Mouse (Mus musculus): ENCODE data around the gene Sdhaf3. TPM values are rescaled to one million over a fixed set of nuclear protein-coding genes. Genes with fewer than 3 reads are reported as not detected.
"Not testable (repeated sequence)": the region's sequence is repeated elsewhere in the genome, so short reads cannot be mapped to it uniquely, and the experiment has no call there.

The Sdhaf3 gene
- total RNA-seq (2015) (4.1 and 7.3 TPM in 2 replicates), total RNA-seq (2017) (3.7 and 4.0 TPM in 2 replicates)

- peak; percentile 96 for ATAC-seq (replicated peaks; ENCODE audit: poor library complexity)
Measured at GRCm38 (mm10) chr6:6955764-6956561, at the start of gene Sdhaf3. Gene Sdhaf3 (plus strand): TSS chr6:6956004.

GRCm38 (mm10) chr6:6909586-6909985 is 46.2 kb upstream of the Sdhaf3 start:
- no peak for ATAC-seq (replicated peaks; ENCODE audit: poor library complexity)

- ATAC-seq (replicated peaks; ENCODE audit: poor library complexity), result no peak
Measured at GRCm38 (mm10) chr6:6914304-6914703, 41.5 kb upstream of the Sdhaf3 start.

- ATAC-seq (replicated peaks; ENCODE audit: poor library complexity), result peak; percentile 87
Measured at GRCm38 (mm10) chr6:6914849-6915525, 40.8 kb upstream of the Sdhaf3 start.

- ATAC-seq (replicated peaks; ENCODE audit: poor library complexity), result peak; percentile 80
Measured at GRCm38 (mm10) chr6:6915526-6915915, 40.3 kb upstream of the Sdhaf3 start.

DNA sequence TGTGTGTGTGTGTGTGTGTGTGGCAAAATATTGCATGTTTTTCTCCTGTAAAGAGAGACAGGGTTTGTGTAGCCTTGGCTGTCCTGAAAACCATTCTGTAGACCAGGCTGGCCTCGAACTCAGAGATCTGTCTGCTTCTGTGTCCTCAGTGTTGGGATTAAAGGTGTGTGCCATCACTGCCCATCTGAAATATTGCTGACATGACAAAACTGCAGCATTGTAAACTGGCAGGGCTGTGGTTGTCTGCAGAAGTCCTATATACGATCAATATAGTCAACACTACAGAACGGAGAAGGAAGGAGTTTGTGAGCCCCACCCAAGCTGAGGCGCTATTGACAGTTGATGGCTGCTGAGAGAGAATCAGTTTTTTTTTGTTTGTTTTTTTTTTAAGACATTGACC is 38.5 kb upstream of the Sdhaf3 start:
- no peak for ATAC-seq (replicated peaks; ENCODE audit: poor library complexity)

DNA sequence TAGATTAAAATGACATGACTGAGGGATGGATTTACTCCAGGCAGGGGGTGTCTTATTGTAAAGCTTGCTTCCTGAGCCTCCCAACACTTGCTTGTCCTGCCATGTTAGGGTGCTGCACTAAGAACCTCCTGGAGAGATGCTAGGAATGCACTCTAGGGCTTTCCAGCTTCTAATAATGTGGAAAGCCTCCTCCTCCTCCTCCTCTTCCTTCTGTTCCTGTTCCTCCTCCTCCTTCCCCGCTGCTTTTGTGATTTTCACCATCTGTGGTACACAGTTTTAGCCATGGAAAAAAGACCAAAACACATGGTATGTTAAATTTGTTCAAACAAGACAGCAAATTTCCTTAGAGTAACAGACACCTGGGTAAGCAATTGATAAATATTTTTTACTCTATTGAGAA is 30.5 kb upstream of the Sdhaf3 start:
- ATAC-seq (replicated peaks; ENCODE audit: poor library complexity), result no peak

DNA sequence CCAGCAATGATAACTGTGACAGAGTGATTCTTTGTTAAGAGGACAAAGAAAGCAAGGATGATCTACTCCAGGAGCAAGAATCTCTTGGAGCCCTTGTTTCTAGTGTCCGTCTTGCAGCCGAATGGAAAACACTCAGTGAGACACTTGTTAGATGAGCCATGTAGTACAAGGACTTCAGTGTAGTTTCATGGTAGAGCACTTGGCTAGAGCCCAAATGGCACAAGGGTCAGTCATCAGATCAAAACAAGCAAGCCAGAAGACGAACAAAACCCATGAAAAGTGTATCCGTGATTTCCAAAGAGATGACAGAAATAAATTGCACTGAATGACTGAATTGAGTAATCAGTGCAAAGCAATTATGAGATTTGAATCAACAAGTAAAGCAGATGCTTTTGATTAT is 25.0 kb upstream of the Sdhaf3 start:
- ATAC-seq (replicated peaks; ENCODE audit: poor library complexity), result no peak

GRCm38 (mm10) chr6:6931507-6931906 is 24.3 kb upstream of the Sdhaf3 start:
- no peak for ATAC-seq (replicated peaks; ENCODE audit: poor library complexity)

- ATAC-seq (replicated peaks; ENCODE audit: poor library complexity), result no peak
Measured at GRCm38 (mm10) chr6:6940845-6941244, 15.0 kb upstream of the Sdhaf3 start.

GRCm38 (mm10) chr6:6942813-6943212 is 13.0 kb upstream of the Sdhaf3 start:
- 0 out of 2 replicates have a peak, but pooled peaks have one; percentile 57 for ATAC-seq (replicated peaks; ENCODE audit: poor library complexity)

DNA sequence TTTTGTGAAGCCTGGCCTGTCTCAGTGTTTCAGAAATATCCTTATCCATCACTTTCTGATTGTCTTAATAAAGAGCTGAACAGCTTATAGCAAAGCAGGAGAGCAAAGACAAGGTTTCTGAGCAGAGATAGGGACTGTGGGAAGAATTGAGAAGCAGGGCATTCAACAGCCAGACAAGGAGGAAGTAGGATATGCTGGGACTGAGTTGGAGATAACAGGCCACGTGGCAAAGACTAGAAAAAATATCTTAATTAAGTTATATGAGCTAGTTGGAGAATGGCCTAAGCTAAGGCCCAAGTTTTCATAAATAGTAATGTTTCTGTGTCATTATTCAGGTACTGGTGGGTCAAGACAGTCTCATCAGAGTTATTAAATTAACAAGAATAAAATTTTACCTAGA is 8.2 kb upstream of the Sdhaf3 start:
- no peak for ATAC-seq (replicated peaks; ENCODE audit: poor library complexity)

DNA sequence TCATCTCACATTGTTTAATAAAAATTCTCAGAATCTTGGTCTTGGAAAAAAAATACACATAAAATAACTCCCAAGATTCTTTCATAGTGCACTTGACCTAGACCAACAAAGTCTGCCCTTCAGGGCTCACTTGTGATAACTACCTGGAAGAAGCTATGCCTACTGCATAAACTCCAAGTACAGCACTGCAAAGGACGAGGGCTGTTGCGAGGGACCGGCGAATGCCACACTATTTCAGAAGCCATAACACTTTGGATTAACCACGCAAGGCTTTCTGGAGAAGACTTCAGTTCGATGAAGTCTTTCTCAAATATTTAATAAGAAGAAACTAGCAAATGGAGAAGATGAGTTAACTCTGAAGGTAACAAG is 425 bp upstream of the Sdhaf3 start:
- peak; percentile 18; the same call in 1 of the 2 replicates for ATAC-seq (replicated peaks; ENCODE audit: poor library complexity)

DNA sequence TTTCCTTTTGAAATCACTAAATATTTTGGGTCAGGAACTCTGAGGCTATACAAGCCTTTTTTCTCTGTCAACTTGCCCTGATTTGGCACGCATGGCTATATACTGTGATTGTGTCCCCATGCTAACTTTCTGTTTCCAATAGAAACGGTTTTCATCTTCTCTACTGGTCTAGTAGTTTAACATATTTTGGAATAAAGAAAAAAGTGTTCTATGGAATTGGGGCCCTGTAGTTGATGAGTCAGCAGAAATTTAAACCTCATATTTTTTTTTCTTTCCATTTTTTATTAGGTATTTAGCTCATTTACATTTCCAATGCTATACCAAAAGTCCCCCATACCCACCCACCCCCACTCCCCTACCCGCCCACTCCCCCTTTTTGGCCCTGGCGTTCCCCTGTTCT is 3.4 kb downstream of the Sdhaf3 start:
- ATAC-seq (replicated peaks; ENCODE audit: poor library complexity), result not testable (repeated sequence)

DNA sequence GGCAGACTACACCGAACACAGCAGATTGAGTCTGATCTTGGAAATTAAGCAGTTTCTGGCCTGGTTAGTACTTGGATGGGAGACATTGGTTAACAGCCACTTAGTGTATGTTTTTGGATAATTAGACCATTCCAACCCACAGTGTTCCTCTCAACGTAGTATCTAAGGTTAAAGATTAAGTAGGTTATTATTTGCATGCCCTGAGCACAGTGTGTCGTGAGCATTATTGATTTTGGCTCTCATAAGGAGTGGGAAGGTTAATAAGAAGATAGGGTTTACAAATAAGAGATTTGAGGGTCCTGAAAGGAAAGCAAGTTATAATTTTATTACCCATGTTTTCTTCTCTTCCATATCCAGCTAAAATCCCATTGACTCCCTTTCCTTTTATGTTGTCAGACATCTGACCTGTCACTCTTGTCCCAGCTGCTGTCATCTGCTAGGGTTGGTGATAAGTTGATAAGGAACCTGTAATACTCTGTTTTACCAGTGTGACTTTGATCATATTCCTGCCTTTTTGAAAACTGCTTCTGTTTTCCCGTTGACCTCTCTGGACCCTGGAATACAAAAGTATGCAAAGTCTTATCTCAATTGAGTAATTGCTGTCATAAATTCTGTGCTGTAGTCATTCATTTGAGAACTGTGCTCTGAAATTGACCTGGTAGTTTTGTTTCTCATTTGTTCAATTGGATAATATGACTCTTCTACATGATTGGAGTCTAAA is 41.6 kb downstream of the Sdhaf3 start:
- ATAC-seq (replicated peaks; ENCODE audit: poor library complexity), result no peak

DNA sequence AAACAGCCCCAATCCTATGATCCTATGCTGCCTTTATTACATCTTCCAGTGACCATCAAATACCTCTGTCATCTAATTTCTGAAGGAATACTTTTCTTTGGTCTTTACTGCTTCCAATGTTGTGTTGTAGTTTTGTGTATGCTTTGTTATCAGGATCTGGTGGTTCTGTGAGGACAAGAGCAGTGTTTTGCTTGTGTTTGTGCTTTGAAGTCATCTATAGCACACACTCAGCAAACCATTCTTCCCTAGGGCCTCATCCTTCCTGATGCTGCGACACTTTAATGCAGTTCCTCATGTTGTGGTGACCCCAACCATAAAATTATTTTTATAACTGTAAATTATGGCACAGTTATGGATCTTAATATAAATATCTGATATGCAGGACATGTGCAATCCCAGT is 42.2 kb downstream of the Sdhaf3 start:
- ATAC-seq (replicated peaks; ENCODE audit: poor library complexity), result no peak

GRCm38 (mm10) chr6:6999015-6999414 is 43.2 kb downstream of the Sdhaf3 start:
- ATAC-seq (replicated peaks; ENCODE audit: poor library complexity), result no peak

DNA sequence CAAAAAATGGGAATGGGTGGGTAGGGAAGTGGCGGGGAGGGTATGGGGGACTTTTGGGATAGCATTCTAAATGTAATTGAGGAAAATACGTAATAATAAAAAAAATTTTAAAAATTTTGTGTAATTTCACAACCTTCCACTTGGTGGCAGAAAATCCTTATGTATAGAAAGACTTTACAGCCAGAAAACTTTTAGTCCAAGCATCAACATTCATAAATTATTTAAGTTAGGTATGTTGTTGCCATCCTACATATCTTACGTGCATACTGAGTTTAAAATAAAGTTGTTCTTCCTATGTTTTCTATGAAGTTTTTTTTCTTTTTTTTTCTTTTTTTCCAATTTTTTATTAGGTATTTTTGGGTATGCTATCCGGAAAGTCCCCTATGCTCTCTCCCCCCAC is 47.3 kb downstream of the Sdhaf3 start:
- 0 out of 2 replicates have a peak, but pooled peaks have one; percentile 29 for ATAC-seq (replicated peaks; ENCODE audit: poor library complexity)

DNA sequence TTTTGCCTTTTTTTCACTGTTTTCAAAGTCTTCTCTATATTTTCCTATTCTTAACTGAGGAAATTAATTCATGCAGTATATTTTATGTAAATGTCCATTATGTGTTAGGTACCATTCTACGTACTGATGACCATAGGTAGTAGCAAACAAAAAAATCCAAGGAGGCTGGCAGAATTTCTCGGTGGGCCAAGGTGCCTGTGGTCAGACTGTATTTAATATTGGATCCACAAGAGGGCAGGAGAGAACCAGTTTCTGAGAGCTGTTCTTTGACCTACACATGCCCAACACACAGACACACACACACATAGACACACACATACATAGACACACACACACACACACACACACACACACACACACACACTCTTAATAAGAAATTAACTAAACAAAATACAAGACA is 48.2 kb downstream of the Sdhaf3 start:
- ATAC-seq (replicated peaks; ENCODE audit: poor library complexity), result peak; percentile 50; the same call in 1 of the 2 replicates

- ATAC-seq (replicated peaks; ENCODE audit: poor library complexity), result no peak
Measured at GRCm38 (mm10) chr6:7038087-7038486, 82.3 kb downstream of the Sdhaf3 start.

DNA sequence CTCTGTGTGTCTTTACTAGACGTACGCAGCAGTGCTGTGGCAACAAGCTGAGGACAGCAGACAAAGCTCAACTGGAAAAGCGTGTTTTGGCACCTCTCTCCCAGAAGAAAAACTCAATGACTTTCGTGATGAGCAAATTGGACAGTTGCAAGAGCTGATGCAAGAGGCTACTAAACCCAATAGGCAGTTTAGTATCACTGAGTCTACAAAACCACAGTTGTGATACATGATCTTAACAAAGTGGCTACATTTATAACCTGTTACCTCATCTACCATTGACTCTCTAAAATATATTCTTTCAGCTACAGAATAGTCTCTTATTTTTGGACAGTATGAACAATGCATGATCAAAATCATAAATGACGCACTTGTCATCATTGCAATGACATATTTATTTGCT is 83.0 kb downstream of the Sdhaf3 start:
- ATAC-seq (replicated peaks; ENCODE audit: poor library complexity), result no peak

DNA sequence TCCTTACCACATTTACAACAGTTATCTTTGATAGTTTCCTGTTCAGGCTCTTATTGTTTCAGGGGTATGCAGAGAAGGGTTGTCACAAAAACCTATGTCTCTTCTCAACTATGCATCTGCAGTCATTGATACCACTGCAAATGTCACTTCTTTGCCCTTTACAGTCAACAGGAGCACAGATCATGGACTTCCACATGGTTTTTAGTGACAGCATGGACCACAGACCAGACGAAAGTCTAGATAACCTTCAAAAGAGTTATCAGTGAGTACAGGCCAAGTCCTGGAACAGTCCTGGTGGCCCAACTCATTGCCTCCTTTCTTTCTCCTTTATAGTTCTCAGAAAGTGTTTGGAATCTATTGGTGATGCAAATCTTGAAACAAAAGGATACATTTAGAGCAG is 86.1 kb downstream of the Sdhaf3 start:
- ATAC-seq (replicated peaks; ENCODE audit: poor library complexity), result no peak

Measured in megakaryocyte progenitor cell, adult 5-6 weeks (primary cell).